Mouse (Mus musculus): ENCODE results near the gene Endod1. TPM values are rescaled to one million over a fixed set of nuclear protein-coding genes. Genes with fewer than 3 reads are reported as not detected.
A peak's percentile ranks its signal among the peaks of the same experiment; 100 is the strongest.

Endod1 gene
- polyA plus RNA-seq, 1 experiment from 2014 or later, result 12.4 TPM

DNA sequence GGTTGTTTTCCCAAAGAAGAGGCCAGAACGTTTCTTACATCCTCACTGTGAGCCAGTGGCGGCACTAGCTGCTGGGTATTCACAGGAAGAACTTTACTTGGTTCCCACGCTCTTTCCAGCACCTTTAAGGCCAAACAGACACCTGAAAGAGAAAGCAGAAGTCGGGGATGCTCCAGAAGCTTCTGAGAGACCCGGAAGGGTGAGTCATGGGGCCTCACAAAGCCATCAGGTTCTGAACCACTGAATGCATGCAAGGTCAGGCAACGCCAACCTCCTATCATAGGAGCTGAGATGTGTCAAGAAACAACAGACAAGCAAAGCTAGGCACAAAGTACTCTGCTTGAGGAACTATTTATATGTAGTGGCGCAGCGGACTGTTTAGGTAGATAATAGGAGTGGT lies 4.4 kb upstream of the Endod1 start:
- TF ChIP-seq EP300 (IDR thresholded peaks at IDR 0.05; ENCODE audit: low read depth), result no peak
- no peak for TF ChIP-seq CTCF (IDR thresholded peaks at IDR 0.05; ENCODE audit: low read depth)
- no peak overlapping the region for H3K27ac ChIP-seq (ENCODE audit: low read depth)
- H3K36me3 ChIP-seq (replicated peaks; ENCODE audit: insufficient read depth, low read length), result no peaks in the 10 kb centered on the region
- 81% methylated on average over 8 of the region's 8 CpGs for WGBS (ENCODE audit: insufficient replicate concordance)
- no peak overlapping the region for H3K4me2 ChIP-seq (ENCODE audit: low read depth, low read length)
- H3K9ac ChIP-seq (replicated peaks), result no peak overlapping the region
- DNase-seq (no peak), ATAC-seq (no peak)
- H3K27me3 ChIP-seq (ENCODE audit: insufficient read depth, low read length), result no peaks in the 10 kb centered on the region
- H3K9me3 ChIP-seq (ENCODE audit: low read length), result no peaks in the 10 kb centered on the region
- no peak overlapping the region for H3K4me3 ChIP-seq (ENCODE audit: low read depth, low read length)
- H3K4me1 ChIP-seq (ENCODE audit: insufficient read depth), result peaks cover 17% of the 10 kb centered on the region

DNA sequence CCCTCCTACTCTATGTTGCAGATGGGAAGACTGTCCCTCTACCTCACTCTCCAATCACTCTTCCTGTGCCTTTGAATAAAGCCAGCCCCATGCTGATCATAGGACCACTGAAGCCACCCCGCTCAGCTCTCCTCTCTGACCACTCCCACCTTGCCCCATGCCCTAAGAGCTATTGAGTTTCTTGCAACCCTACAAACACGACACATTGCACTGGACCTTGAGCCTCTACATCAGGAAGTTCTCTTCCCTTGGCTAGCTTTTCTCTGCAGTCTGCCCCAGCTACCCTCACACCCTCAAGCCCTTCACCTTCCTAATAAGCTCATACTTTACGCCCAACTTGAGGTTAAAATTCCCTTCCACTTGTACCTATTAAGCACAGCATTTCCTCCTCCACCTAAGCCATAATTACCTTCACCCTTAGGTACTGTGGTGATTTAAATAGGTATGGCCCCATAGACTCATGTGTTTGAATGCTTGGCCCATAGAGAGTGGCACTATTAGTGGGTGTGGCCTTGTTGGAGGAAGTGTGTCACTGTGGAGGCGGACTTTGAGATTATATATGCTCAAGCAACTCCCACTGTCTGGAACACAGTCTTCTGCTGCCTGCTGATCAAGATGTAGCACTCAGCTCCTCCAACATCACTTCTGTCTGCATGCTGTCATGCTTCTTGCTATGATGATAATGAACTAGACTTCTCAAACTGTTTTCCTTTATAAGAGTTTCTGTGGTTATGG lies 2.0 kb upstream of the Endod1 start:
- TF ChIP-seq CTCF (IDR thresholded peaks at IDR 0.05; ENCODE audit: low read depth) (no peak), EP300 (IDR thresholded peaks at IDR 0.05; ENCODE audit: low read depth) (no peak)
- Histone ChIP-seq H3K4me3 (ENCODE audit: low read depth, low read length) (no peak overlapping the region), H3K9ac (replicated peaks) (no peak overlapping the region), H3K4me1 (ENCODE audit: insufficient read depth) (peaks cover 20% of the 10 kb centered on the region), H3K27ac (ENCODE audit: low read depth) (no peak overlapping the region), H3K36me3 (replicated peaks; ENCODE audit: insufficient read depth, low read length) (no peaks in the 10 kb centered on the region), H3K4me2 (ENCODE audit: low read depth, low read length) (no peak overlapping the region), H3K27me3 (ENCODE audit: insufficient read depth, low read length) (no peaks in the 10 kb centered on the region), H3K9me3 (ENCODE audit: low read length) (no peaks in the 10 kb centered on the region)
- WGBS (ENCODE audit: insufficient replicate concordance), result 87% methylated on average over 4 of the region's 4 CpGs
- DNase-seq, result no peak
- ATAC-seq, result no peak

DNA sequence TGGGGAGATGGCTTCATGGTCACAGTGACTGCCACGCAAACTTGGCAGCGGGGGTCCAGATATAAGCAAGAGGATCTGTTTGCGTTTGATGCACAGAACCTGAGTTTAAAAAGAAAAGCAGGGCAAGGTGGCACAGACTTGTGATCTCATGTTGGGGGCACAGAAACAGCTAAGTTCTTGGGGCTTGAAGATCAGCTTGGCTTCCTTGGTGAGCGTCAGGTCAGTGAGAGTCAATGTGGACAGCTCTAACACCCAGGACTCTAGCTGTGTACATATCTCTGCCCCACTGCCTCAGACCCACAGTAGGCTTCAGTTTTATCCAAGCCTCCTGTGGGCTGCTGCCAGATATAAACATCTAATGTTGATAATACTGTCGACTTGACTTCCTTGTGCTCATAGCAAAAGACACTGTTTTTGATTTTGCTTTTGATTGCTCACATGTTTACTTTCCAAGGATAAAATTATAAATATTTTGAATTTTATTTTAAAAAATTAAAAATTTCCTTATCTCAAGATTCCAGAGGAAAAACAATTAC lies 1.0 kb upstream of the Endod1 start:
- no peak for ATAC-seq
- TF ChIP-seq EP300 (IDR thresholded peaks at IDR 0.05; ENCODE audit: low read depth), result no peak
- TF ChIP-seq CTCF (IDR thresholded peaks at IDR 0.05; ENCODE audit: low read depth), result no peak
- Histone ChIP-seq H3K27me3 (ENCODE audit: insufficient read depth, low read length) (no peaks in the 10 kb centered on the region), H3K9me3 (ENCODE audit: low read length) (no peaks in the 10 kb centered on the region), H3K9ac (replicated peaks) (no peak overlapping the region), H3K4me2 (ENCODE audit: low read depth, low read length) (peak overlapping the region; percentile 81), H3K36me3 (replicated peaks; ENCODE audit: insufficient read depth, low read length) (no peaks in the 10 kb centered on the region), H3K4me3 (ENCODE audit: low read depth, low read length) (no peak overlapping the region), H3K4me1 (ENCODE audit: insufficient read depth) (peaks cover 20% of the 10 kb centered on the region), H3K27ac (ENCODE audit: low read depth) (peak overlapping the region; percentile 73; the same call in 1 of the 2 replicates)
- DNase-seq, result no peak
- 65% methylated on average over 5 of the region's 5 CpGs for WGBS (ENCODE audit: insufficient replicate concordance)

DNA sequence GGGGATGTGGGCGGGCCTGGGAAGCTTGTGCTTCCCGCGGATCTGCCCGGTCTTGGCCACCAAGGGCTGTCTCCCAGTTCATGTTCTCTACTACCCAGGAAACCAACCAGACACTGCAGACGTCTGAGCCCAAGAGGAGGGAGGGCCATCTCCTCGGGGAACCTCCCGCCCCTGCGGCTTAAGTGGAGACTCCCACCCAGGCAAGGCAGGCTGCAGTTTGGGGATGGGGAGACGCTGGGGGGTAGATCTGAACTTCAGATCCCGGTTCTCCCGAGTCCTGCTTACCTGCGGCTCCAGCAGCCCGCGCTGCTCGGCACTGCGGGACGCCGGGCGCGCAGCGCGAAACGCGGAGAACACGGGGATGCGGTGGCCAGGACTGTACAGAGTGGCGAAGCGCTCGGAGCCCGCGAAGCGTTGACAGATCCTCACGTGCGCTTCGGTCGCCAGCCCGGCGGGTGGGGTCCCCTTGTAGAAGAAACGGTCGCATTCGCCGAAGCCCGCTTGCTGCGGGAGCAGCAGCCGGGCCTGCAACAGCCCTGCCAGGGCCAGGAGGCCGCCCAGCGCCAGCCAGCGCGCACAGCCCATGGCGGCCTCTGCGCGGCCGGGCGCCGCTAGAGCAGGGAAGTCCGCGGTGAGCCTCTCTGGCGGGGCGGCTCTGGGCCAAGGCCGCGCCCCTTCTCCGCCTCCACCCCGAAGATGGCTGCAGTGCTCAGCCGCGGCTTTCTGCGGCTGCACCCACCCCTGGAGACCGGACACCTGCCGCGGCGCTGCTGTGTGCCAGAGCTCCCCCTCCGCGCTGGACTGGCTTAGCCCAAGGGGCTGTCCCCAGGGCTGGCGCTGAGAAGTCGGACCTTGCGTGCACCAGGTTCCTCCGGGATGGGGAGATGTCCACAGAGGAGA lies 671 bp downstream of the Endod1 start:
- under 1% methylated on average over 70 of the region's 76 CpGs for WGBS (ENCODE audit: insufficient replicate concordance)
- Histone ChIP-seq H3K9ac (replicated peaks) (peak overlapping the region; percentile 79), H3K27me3 (ENCODE audit: insufficient read depth, low read length) (no peaks in the 10 kb centered on the region), H3K4me2 (ENCODE audit: low read depth, low read length) (peak overlapping the region; percentile 81), H3K36me3 (replicated peaks; ENCODE audit: insufficient read depth, low read length) (no peaks in the 10 kb centered on the region), H3K27ac (ENCODE audit: low read depth) (peak overlapping the region; percentile 73), H3K4me1 (ENCODE audit: insufficient read depth) (peaks cover 12% of the 10 kb centered on the region), H3K9me3 (ENCODE audit: low read length) (no peaks in the 10 kb centered on the region), H3K4me3 (ENCODE audit: low read depth, low read length) (peak overlapping the region; percentile 75)
- ATAC-seq, result peak; percentile 96
- peak; percentile 88 for DNase-seq
- TF ChIP-seq CTCF (IDR thresholded peaks at IDR 0.05; ENCODE audit: low read depth) (peak; percentile 44), EP300 (IDR thresholded peaks at IDR 0.05; ENCODE audit: low read depth) (no peak)

DNA sequence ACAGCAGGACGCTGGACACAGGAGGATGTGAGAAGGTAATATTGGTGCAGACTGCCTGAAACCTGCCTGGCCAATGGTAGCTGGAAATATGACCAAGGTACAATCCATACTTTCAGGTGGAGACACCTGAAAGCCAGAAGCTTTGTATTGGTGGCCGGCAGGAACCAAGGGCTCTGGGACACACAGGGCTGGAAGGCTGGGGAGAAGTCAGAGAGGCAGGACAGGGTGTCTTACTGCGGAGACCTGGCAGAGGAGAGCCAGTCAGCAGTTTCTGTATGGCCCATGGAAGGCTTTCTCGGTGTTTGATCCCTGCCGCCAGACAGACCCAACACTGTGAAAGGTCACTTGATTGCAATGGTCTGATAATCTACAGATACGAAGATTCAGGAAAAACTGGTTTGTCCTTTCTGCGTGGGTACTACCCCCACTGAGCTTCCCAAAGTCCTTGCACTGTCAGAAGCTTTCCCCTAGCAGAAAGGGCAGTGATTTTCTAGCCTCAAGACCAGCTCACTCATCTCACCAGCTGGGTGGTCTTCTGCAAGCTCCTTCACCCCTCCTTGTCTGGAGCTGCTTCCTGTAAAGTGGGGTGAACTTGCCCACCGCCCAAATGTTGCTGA lies 1.4 kb downstream of the Endod1 start:
- no peak for TF ChIP-seq EP300 (IDR thresholded peaks at IDR 0.05; ENCODE audit: low read depth)
- DNase-seq, result no peak
- Histone ChIP-seq H3K9me3 (ENCODE audit: low read length) (no peaks in the 10 kb centered on the region), H3K4me1 (ENCODE audit: insufficient read depth) (peaks cover 12% of the 10 kb centered on the region), H3K27me3 (ENCODE audit: insufficient read depth, low read length) (no peaks in the 10 kb centered on the region), H3K4me3 (ENCODE audit: low read depth, low read length) (peak overlapping the region; percentile 75), H3K4me2 (ENCODE audit: low read depth, low read length) (peak overlapping the region; percentile 81), H3K9ac (replicated peaks) (peak overlapping the region; percentile 79), H3K27ac (ENCODE audit: low read depth) (peak overlapping the region; percentile 73), H3K36me3 (replicated peaks; ENCODE audit: insufficient read depth, low read length) (no peaks in the 10 kb centered on the region)
- no peak for ATAC-seq
- 26% methylated on average over 8 of the region's 8 CpGs for WGBS (ENCODE audit: insufficient replicate concordance)

DNA sequence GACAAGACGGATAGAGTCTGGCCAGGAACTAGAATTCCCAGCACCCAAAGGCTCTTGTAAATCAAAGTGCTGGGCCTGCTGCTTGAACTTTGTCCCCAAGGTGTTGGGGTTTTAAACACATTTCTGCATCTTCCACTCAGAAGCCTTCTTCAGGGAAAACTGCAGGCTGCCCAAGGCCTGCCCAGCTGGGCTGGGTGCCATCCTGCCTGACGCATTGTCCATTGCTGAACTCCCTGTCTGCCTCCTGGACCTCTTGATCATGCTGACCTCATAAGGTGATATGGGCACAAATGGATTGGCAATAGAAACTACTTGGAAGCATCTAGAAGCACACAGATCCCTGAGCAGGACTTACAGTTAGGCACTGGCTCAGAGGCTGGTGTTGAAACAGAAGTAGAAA lies 3.2 kb downstream of the Endod1 start:
- Histone ChIP-seq H3K4me2 (ENCODE audit: low read depth, low read length) (peak overlapping the region; percentile 81), H3K27me3 (ENCODE audit: insufficient read depth, low read length) (no peaks in the 10 kb centered on the region), H3K4me3 (ENCODE audit: low read depth, low read length) (no peak overlapping the region), H3K4me1 (ENCODE audit: insufficient read depth) (peaks cover 12% of the 10 kb centered on the region), H3K9me3 (ENCODE audit: low read length) (no peaks in the 10 kb centered on the region), H3K36me3 (replicated peaks; ENCODE audit: insufficient read depth, low read length) (no peaks in the 10 kb centered on the region), H3K9ac (replicated peaks) (no peak overlapping the region), H3K27ac (ENCODE audit: low read depth) (no peak overlapping the region)
- ATAC-seq (no peak), DNase-seq (no peak)
- TF ChIP-seq EP300 (IDR thresholded peaks at IDR 0.05; ENCODE audit: low read depth) (no peak), CTCF (IDR thresholded peaks at IDR 0.05; ENCODE audit: low read depth) (no peak)
- WGBS (ENCODE audit: insufficient replicate concordance), result 94% methylated on average over 2 of the region's 2 CpGs

Data from liver, postnatal 0 days (tissue).